Mouse (Mus musculus): Measurements from ENCODE around the gene Fads2. TPM values are rescaled to one million over a fixed set of nuclear protein-coding genes. Genes with fewer than 3 reads are reported as not detected.

Gene Fads2
- polyA plus RNA-seq, 1 experiment from 2014 or later, result 164 TPM

DNA sequence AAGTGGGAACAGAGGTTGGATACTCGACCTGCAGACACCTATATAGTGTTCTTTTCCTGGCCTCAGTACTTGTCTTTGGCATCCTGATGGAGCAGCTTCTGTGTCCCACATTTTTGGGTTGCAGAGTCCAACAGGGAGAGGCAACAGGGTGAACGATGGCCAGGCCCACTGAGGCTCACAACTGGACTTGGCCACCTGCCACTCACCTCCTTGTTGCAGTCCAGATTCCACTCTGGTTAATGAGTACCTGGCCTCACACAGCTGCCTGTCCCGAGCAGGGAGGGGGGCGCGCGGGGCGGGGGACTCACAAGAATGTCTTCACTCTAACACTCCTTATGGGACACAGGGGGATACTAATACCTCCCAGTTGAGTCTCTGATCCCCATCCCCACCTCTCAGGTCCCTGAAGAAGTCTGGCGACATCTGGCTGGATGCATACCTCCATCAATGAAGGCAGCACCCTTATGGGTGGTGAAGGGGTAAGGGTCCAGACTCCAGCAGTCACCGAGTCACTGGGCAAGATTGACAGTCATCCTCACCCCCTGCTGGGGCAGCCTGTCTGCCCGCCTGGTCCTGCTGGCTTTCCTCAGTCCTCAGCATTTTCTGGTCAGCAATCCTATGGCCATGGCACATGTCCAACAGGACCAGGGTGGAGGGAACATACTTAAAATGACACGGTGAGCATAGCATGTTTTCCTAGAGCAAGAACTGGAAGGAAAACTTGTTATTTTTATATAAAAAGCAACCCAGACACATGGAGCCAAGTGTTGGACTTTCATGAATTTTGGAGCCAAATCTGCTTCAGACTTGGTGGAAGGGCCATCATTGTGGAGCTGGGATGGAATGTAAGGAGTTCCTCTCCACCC lies 43.8 kb downstream of the Fads2 start:
- no peak overlapping the region for H3K4me3 ChIP-seq
- no peaks in the 10 kb centered on the region for H3K9me3 ChIP-seq
- no peak overlapping the region for H3K27ac ChIP-seq (replicated peaks)
- WGBS, result 71% methylated on average over 11 of the region's 11 CpGs
- no peak overlapping the region for H3K9ac ChIP-seq (replicated peaks)
- no peak overlapping the region for H3K4me2 ChIP-seq (replicated peaks)
- no peak for ATAC-seq (replicated peaks)
- H3K4me1 ChIP-seq, result 0 out of 2 replicates have a peak, but pooled peaks cover 4% of the 10 kb centered on the region
- peaks cover 18% of the 10 kb centered on the region for H3K36me3 ChIP-seq
- no peaks in the 10 kb centered on the region for H3K27me3 ChIP-seq

- WGBS, result 89% methylated on average over 3 of the region's 3 CpGs
- H3K36me3 ChIP-seq, result peaks cover 7% of the 10 kb centered on the region
- ATAC-seq (replicated peaks), result no peak
Observed at GRCm38 (mm10) chr19:10056686-10057085, 44.9 kb downstream of the Fads2 start.

GRCm38 (mm10) chr19:10055783-10056660 lies 45.5 kb downstream of the Fads2 start:
- no peak overlapping the region for H3K4me3 ChIP-seq
- H3K9me3 ChIP-seq, result no peaks in the 10 kb centered on the region
- 84% methylated on average over 22 of the region's 22 CpGs for WGBS
- H3K4me1 ChIP-seq, result 0 out of 2 replicates have a peak, but pooled peaks cover 2% of the 10 kb centered on the region
- no peak overlapping the region for H3K9ac ChIP-seq (replicated peaks)
- ATAC-seq (replicated peaks), result no peak; the same call in 1 of the 2 replicates
- H3K4me2 ChIP-seq (replicated peaks), result no peak overlapping the region
- H3K36me3 ChIP-seq, result 0 out of 2 replicates have a peak, but pooled peaks cover 3% of the 10 kb centered on the region
- H3K27me3 ChIP-seq, result no peaks in the 10 kb centered on the region
- no peak overlapping the region for H3K27ac ChIP-seq (replicated peaks)

More at GRCm38 (mm10) chr19:10056686-10057085, 44.9 kb downstream of the Fads2 start:
- Histone ChIP-seq H3K9ac (replicated peaks) (no peak overlapping the region), H3K27ac (replicated peaks) (no peak overlapping the region), H3K4me1 (0 out of 2 replicates have a peak, but pooled peaks cover 4% of the 10 kb centered on the region), H3K4me3 (no peak overlapping the region), H3K9me3 (no peaks in the 10 kb centered on the region), H3K27me3 (no peaks in the 10 kb centered on the region), H3K4me2 (replicated peaks) (no peak overlapping the region)

- Histone ChIP-seq H3K4me3 (no peak overlapping the region), H3K9me3 (no peaks in the 10 kb centered on the region), H3K4me1 (no peaks in the 10 kb centered on the region), H3K9ac (replicated peaks) (no peak overlapping the region), H3K36me3 (0 out of 2 replicates have a peak, but pooled peaks cover 3% of the 10 kb centered on the region), H3K27ac (replicated peaks) (no peak overlapping the region), H3K4me2 (replicated peaks) (no peak overlapping the region), H3K27me3 (no peaks in the 10 kb centered on the region)
- WGBS, result 87% methylated on average over 3 of the region's 3 CpGs
- no peak for ATAC-seq (replicated peaks)
Observed at GRCm38 (mm10) chr19:10055261-10055660, 46.3 kb downstream of the Fads2 start.

DNA sequence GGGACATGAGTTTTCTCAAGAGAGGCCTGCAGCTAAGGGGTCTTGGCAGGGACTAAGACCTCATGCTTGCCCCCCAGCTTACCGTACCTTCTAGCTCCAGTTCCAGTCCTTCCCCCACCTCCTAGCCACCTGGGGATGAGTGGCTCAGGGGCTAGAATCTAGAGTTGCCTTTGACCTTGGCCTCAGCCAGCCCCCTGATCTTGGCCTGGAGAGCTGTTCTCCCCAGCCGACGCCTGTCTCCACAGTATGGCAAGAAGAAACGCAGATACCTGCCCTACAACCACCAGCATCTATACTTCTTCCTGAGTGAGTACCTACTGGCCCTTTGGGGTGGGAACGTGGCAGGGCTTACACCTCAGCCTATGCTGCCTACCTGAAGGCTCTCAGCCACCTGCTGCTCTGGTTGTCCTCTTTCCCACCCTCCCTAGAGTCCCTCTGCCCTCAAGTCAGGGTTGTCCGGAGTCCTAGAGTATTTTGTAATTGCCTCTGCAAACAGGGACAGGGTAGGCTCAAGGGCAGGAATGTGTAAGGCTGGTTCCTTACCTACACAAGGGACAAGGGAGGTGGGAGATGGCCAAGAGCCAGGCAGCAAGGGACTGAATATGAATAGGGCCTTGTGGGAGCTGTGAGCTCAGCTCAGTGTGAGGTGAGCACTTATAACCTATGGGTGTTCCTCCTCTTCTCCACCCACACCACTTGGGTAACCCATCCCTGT lies 47.0 kb downstream of the Fads2 start:
- H3K27me3 ChIP-seq, result no peaks in the 10 kb centered on the region
- 89% methylated on average over 6 of the region's 6 CpGs for WGBS
- H3K36me3 ChIP-seq, result 0 out of 2 replicates have a peak, but pooled peaks cover 3% of the 10 kb centered on the region
- no peaks in the 10 kb centered on the region for H3K4me1 ChIP-seq
- H3K9me3 ChIP-seq, result no peaks in the 10 kb centered on the region
- no peak overlapping the region for H3K4me3 ChIP-seq
- no peak for ATAC-seq (replicated peaks)
- no peak overlapping the region for H3K9ac ChIP-seq (replicated peaks)
- no peak overlapping the region for H3K4me2 ChIP-seq (replicated peaks)
- no peak overlapping the region for H3K27ac ChIP-seq (replicated peaks)

DNA sequence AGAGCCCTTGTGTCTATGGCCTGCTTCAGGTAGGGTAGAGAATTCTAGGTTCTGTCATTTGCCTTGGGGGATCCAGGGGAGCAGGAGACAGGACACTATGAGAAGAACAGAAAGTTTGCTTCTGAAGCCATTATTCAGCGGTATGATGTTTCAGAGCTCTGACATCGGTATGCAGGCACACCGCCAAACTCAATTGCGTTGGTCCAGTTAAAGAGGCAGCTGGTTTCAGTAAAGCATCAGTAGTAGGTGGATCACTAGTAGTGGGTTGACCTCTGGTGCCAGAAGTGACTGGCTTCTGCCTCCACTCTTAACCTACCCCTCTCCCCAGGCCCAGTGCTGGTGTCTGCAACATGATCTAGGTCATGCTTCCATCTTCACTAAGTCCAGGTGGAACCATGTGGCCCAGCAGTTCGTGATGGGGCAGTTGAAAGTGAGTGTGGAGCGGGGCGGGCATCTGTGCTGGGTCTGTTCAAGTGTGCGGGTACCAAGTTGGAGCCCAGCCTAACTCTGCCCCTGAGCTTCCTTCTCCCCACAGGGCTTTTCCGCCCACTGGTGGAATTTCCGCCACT lies 47.8 kb downstream of the Fads2 start:
- no peak overlapping the region for H3K4me3 ChIP-seq
- H3K4me1 ChIP-seq, result no peaks in the 10 kb centered on the region
- 0 out of 2 replicates have a peak, but pooled peaks cover 3% of the 10 kb centered on the region for H3K36me3 ChIP-seq
- H3K4me2 ChIP-seq (replicated peaks), result no peak overlapping the region
- WGBS, result 92% methylated on average over 10 of the region's 10 CpGs
- H3K9ac ChIP-seq (replicated peaks), result no peak overlapping the region
- ATAC-seq (replicated peaks), result no peak
- H3K27ac ChIP-seq (replicated peaks), result no peak overlapping the region
- no peaks in the 10 kb centered on the region for H3K27me3 ChIP-seq
- H3K9me3 ChIP-seq, result no peaks in the 10 kb centered on the region

DNA sequence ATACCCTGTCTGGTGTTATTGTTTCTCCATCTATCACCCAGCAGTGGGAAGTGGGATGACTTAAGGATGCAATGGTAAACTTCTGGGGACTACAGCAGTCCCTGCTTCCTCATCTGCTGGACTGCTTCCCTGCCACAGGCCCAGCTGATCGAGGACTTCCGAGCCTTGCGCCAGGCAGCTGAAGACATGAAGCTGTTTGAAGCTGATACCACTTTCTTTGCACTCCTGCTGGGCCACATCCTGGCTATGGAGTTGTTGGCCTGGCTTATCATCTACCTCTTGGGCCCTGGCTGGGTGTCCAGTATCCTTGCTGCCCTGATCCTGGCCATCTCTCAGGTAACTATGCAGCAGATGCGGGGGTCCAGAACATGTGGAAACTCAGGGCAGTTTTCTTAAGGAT lies 48.8 kb downstream of the Fads2 start:
- Histone ChIP-seq H3K4me1 (no peaks in the 10 kb centered on the region), H3K4me3 (no peak overlapping the region), H3K27me3 (no peaks in the 10 kb centered on the region), H3K27ac (replicated peaks) (no peak overlapping the region), H3K4me2 (replicated peaks) (no peak overlapping the region), H3K36me3 (0 out of 2 replicates have a peak, but pooled peaks cover 3% of the 10 kb centered on the region), H3K9ac (replicated peaks) (no peak overlapping the region), H3K9me3 (no peaks in the 10 kb centered on the region)
- WGBS, result 94% methylated on average over 4 of the region's 4 CpGs
- no peak for ATAC-seq (replicated peaks)

DNA sequence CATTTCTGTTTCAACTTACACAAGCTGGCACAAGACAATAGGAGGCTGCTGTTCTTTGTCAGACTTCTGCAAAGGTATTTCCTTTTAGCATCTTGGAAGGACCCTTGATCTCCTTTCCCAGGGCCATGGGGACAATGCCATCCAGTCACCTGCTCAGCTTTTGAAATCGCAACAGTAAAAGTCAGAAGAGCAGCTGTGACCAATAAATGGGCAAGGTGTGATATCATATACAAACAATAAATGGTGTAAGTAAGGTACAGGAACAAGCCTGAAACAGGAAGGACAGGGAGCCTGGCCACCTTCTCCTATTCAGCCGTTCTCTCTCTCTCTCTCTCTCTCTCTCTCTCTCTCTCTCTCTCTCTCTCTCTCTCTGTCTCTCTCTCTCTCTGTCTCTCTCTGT lies 51.1 kb downstream of the Fads2 start:
- Histone ChIP-seq H3K36me3 (0 out of 2 replicates have a peak, but pooled peaks cover 3% of the 10 kb centered on the region), H3K4me1 (no peaks in the 10 kb centered on the region), H3K27ac (replicated peaks) (no peak overlapping the region), H3K4me2 (replicated peaks) (no peak overlapping the region), H3K9ac (replicated peaks) (no peak overlapping the region), H3K27me3 (no peaks in the 10 kb centered on the region), H3K4me3 (no peak overlapping the region), H3K9me3 (no peaks in the 10 kb centered on the region)
- ATAC-seq (replicated peaks), result no peak
- 84% methylated on average over 2 of the region's 2 CpGs for WGBS

- Histone ChIP-seq H3K9ac (replicated peaks) (no peak overlapping the region), H3K27me3 (no peaks in the 10 kb centered on the region), H3K4me1 (no peaks in the 10 kb centered on the region), H3K27ac (replicated peaks) (no peak overlapping the region), H3K36me3 (0 out of 2 replicates have a peak, but pooled peaks cover 3% of the 10 kb centered on the region), H3K9me3 (no peaks in the 10 kb centered on the region), H3K4me3 (no peak overlapping the region), H3K4me2 (replicated peaks) (no peak overlapping the region)
- no peak for ATAC-seq (replicated peaks)
Observed at GRCm38 (mm10) chr19:10049533-10049932, 52.0 kb downstream of the Fads2 start.

DNA sequence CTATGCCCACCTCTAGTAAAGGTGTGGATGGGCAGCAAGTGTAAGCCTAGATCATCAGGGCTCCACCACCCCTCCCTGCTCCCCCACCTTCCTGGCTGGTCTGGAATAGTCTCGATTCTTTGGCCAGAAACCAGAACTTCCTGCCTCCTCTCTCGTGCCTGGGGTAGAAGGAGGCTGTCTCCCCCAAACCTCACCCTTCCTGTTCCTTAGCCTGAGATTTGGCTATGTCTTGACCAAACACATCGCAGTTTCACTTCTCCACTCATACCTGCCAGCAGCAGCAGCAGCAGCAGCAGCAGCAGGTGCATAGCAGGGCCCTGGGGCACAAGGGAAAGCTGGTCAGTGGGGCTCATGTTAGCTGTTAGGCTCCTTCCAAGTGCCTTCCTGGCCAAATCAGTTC lies 54.6 kb downstream of the Fads2 start:
- Histone ChIP-seq H3K9me3 (no peaks in the 10 kb centered on the region), H3K4me1 (peaks cover 7% of the 10 kb centered on the region), H3K27ac (replicated peaks) (no peak overlapping the region)

GRCm38 (mm10) chr19:10046346-10046745 lies 55.2 kb downstream of the Fads2 start:
- Histone ChIP-seq H3K27ac (replicated peaks) (no peak overlapping the region), H3K4me2 (replicated peaks) (no peak overlapping the region), H3K9me3 (no peaks in the 10 kb centered on the region), H3K27me3 (no peaks in the 10 kb centered on the region), H3K4me1 (peaks cover 8% of the 10 kb centered on the region), H3K4me3 (no peak overlapping the region), H3K9ac (replicated peaks) (no peak overlapping the region), H3K36me3 (no peaks in the 10 kb centered on the region)
- no peak for ATAC-seq (replicated peaks)
- WGBS, result 76% methylated on average over 4 of the region's 4 CpGs

More for the DNA sequence above, 54.6 kb downstream of the Fads2 start:
- WGBS, result 63% methylated on average over 3 of the region's 3 CpGs
- Histone ChIP-seq H3K4me3 (no peak overlapping the region), H3K36me3 (no peaks in the 10 kb centered on the region), H3K4me2 (replicated peaks) (no peak overlapping the region), H3K27me3 (no peaks in the 10 kb centered on the region), H3K9ac (replicated peaks) (no peak overlapping the region)
- ATAC-seq (replicated peaks), result no peak

All from forebrain, embryonic 15.5 days (tissue).